Mouse (Mus musculus): ENCODE measurements around the gene Osbpl2. TPM values are rescaled to one million over a fixed set of nuclear protein-coding genes. Genes with fewer than 3 reads are reported as not detected.

The Osbpl2 gene
- total and polyA plus RNA-seq, 3 experiments, result 13.3 to 25.5 TPM; not detected in 1

GRCm38 (mm10) chr2:180069770-180070480 lies 49.2 kb upstream of the Osbpl2 start:
- DNase-seq (ENCODE audit: low read depth, low spot score), result no peak
- H3K27me3 ChIP-seq (ENCODE audit: control insufficient read depth in 1 of 2, insufficient read depth in 2 of 2, low read length in 2 of 2), result no peaks in the 10 kb centered on the region
- peak overlapping the region; percentile 86 to 92 for H3K4me3 ChIP-seq (ENCODE audit: control insufficient read depth in 1 of 2, insufficient read depth in 1 of 2, low read depth in 2 of 2, low read length in 2 of 2)
- H3K79me2 ChIP-seq (ENCODE audit: control insufficient read depth, insufficient read depth, low read length, poor library complexity), result peaks cover 10% of the 10 kb centered on the region
- H3K27ac ChIP-seq (ENCODE audit: control insufficient read depth, low read depth, low read length), result peak overlapping the region; percentile 76
- peak overlapping the region; percentile 99 for H3K9ac ChIP-seq (ENCODE audit: control insufficient read depth, low read depth, low read length, poor library complexity, severe bottlenecking)
- peaks cover 0 to 5% of the 10 kb centered on the region in 2 experiments; a peak in 2 of 4 replicates for H3K36me3 ChIP-seq (ENCODE audit: control insufficient read depth in 1 of 2, insufficient read depth in 2 of 2, low read length in 2 of 2)
- H3K4me1 ChIP-seq (ENCODE audit: control insufficient read depth in 1 of 2, insufficient read depth in 2 of 2, low read length in 2 of 2), result peaks cover 0 to 8% of the 10 kb centered on the region in 2 experiments; a peak in 3 of 4 replicates
- no peaks in the 10 kb centered on the region for H3K9me3 ChIP-seq (replicated peaks; ENCODE audit: insufficient read depth, low read length)
- no peak for TF ChIP-seq MXI1 (IDR thresholded peaks at IDR 0.05; ENCODE audit: low read depth, low read length)
- no peak for TF ChIP-seq UBTF (IDR thresholded peaks at IDR 0.05; ENCODE audit: borderline replicate concordance, insufficient read depth, low read depth, low read length)
- no peak for TF ChIP-seq ELF1 (IDR thresholded peaks at IDR 0.05; ENCODE audit: low read depth, low read length)
- TF ChIP-seq EP300 (IDR thresholded peaks at IDR 0.05; ENCODE audit: low read depth in 1 of 2, low read length in 2 of 2), result no peak
- no peak for TF ChIP-seq ZNF384 (IDR thresholded peaks at IDR 0.05; ENCODE audit: low read depth, low read length)
- no peak for TF ChIP-seq ETS1 (IDR thresholded peaks at IDR 0.05; ENCODE audit: low read depth, low read length)
- no peak for TF ChIP-seq MAX (IDR thresholded peaks at IDR 0.05; ENCODE audit: low read length)
- TF ChIP-seq ZC3H11A (IDR thresholded peaks at IDR 0.05; ENCODE audit: low read depth, low read length), result no peak
- no peak for TF ChIP-seq CHD1 (IDR thresholded peaks at IDR 0.05; ENCODE audit: low read depth, low read length)
- TF ChIP-seq BHLHE40 (IDR thresholded peaks at IDR 0.05; ENCODE audit: borderline replicate concordance, low read depth, low read length), result no peak
- TF ChIP-seq CHD2 (IDR thresholded peaks at IDR 0.05; ENCODE audit: low read length), result no peak
- TF ChIP-seq MYC (IDR thresholded peaks at IDR 0.05; ENCODE audit: low read depth, low read length), result no peak
- no peak for TF ChIP-seq SMC3 (IDR thresholded peaks at IDR 0.05; ENCODE audit: low read depth, low read length)
- TF ChIP-seq NELFE (IDR thresholded peaks at IDR 0.05; ENCODE audit: low read depth, low read length), result no peak
- TF ChIP-seq POLR2AphosphoS5 (IDR thresholded peaks at IDR 0.05; ENCODE audit: borderline replicate concordance, low read depth, low read length), result no peak
- no peak for TF ChIP-seq ZKSCAN1 (IDR thresholded peaks at IDR 0.05; ENCODE audit: low read depth, low read length)
- TF ChIP-seq GABPA (IDR thresholded peaks at IDR 0.05; ENCODE audit: low read depth, low read length), result no peak
- TF ChIP-seq RCOR1 (IDR thresholded peaks at IDR 0.05; ENCODE audit: low read depth, low read length), result no peak
- TF ChIP-seq MYB (IDR thresholded peaks at IDR 0.05; ENCODE audit: low read depth, low read length), result no peak

Measured in MEL (cell line).